Mouse (Mus musculus) cerebellum, adult 2 months (tissue): Measurements from ENCODE around the gene Csdc2.

ENCODE experiments used
- CTCF ChIP-seq: fragments of 200-500 bp; IDR thresholded peaks from 2 replicates; pipeline ENCODE4 v1.5.1; 2011; ENCODE audit warnings: low read depth, mild to moderate bottlenecking, control low read depth, low read length, moderate library complexity, borderline replicate concordance; ENCODE audit not compliant: insufficient read depth
- POLR2A ChIP-seq: fragments of 200-500 bp; IDR thresholded peaks from 2 replicates; pipeline ENCODE4 v1.6.1; 2011; ENCODE audit warnings: low read length, control low read depth, borderline replicate concordance; ENCODE audit not compliant: insufficient read depth

GRCm38 (mm10) chr15:81917201-81917600, 19.4 kb upstream of the Csdc2 start:
- TF ChIP-seq POLR2A (no peak), CTCF (no peak)
